Mouse (Mus musculus) limb, embryonic 14.5 days (tissue): ENCODE measurements around the gene Actb. TPM values are rescaled to one million over a fixed set of nuclear protein-coding genes. Genes with fewer than 3 reads are reported as not detected.
A peak's percentile ranks its signal among the peaks of the same experiment; 100 is the strongest.

ENCODE experiments used
- ATAC-seq: fragments of 200-750 bp; cut with Nextera tagmentation; 2 replicates; pipeline ENCODE4 v1.8.0; 2017; ENCODE audit warnings: low read depth, moderate number of reproducible peaks, moderate TSS enrichment; ENCODE audit not compliant: low FRiP score
- DNase-seq: peaks from one replicate; pipeline ENCODE4 v3.0.0-alpha.2; 2015; ENCODE audit warnings: low spot score
- H3K27ac ChIP-seq: fragments of 300-500 bp; sonication (generic); replicated peaks from 2 replicates; pipeline ENCODE4 v1.5.1; 2014; ENCODE audit warnings: low read depth, mild to moderate bottlenecking, low read length, moderate library complexity, mixed read lengths
- H3K27me3 ChIP-seq: fragments of 300-500 bp; sonication (generic); 2 replicates; pipeline ENCODE4 v1.6.1; 2014; ENCODE audit warnings: low read length, mixed read lengths; ENCODE audit not compliant: control insufficient read depth, insufficient read depth
- H3K36me3 ChIP-seq: fragments of 300-500 bp; sonication (generic); 2 replicates; pipeline ENCODE4 v1.6.1; 2014; ENCODE audit warnings: mild to moderate bottlenecking, low read length, moderate library complexity, mixed read lengths; ENCODE audit not compliant: control insufficient read depth, insufficient read depth
- H3K4me1 ChIP-seq: fragments of 300-500 bp; sonication (generic); 2 replicates; pipeline ENCODE4 v1.6.1; 2014; ENCODE audit warnings: antibody characterized with exemption, low read length, mixed read lengths; ENCODE audit not compliant: control insufficient read depth, insufficient read depth
- H3K4me2 ChIP-seq: fragments of 300-500 bp; sonication (generic); replicated peaks from 2 replicates; pipeline ENCODE4 v1.6.1; 2014; ENCODE audit warnings: low read depth, mild to moderate bottlenecking, low read length, moderate library complexity; ENCODE audit not compliant: severe bottlenecking
- H3K4me3 ChIP-seq: fragments of 300-500 bp; sonication (generic); replicated peaks from 2 replicates; pipeline ENCODE4 v1.5.1; 2014; ENCODE audit warnings: low read length
- H3K9ac ChIP-seq: fragments of 300-500 bp; sonication (generic); 2 replicates; pipeline ENCODE4 v1.6.1; 2014; ENCODE audit warnings: mild to moderate bottlenecking, low read depth, low read length, moderate library complexity; ENCODE audit not compliant: severe bottlenecking
- H3K9me3 ChIP-seq: fragments of 300-500 bp; sonication (generic); 2 replicates; pipeline ENCODE4 v1.6.1; 2016; ENCODE audit warnings: low read length; ENCODE audit not compliant: control insufficient read depth
- POLR2A ChIP-seq: fragments of 200-500 bp; IDR thresholded peaks from 2 replicates; pipeline ENCODE4 v1.8.0; 2012; ENCODE audit warnings: inconsistent platforms, mild to moderate bottlenecking, moderate library complexity, borderline replicate concordance; ENCODE audit not compliant: insufficient read depth, insufficient read length; ENCODE audit errors: extremely low read depth
- WGBS: fragments of 180-500 bp; shearing (Covaris S2); extraction: QIAGEN DNeasy Blood & Tissue Kit; methylation state at CpG from one replicate; pipeline ENCODE4 v1.1.7; 2014; 5-methylcytosine and 5-hydroxymethylcytosine counted together
- polyA plus RNA-seq, 2 experiments: library from polyadenylated mRNA; depleted of rRNA in 1 of 2; stranded (reverse) in 1 of 2; unstranded in 1 of 2; fragments of >200 nt; fragmentation: Nextera tagmentation in 1 of 2; extraction: Ambion mirVana in 1 of 2; gene quantifications; 2 replicates each; pipeline versions ENCODE4 v1.2.1 to v1.2.3; 2012 to 2014

The Actb gene
- polyA plus RNA-seq, 2 experiments, result 2,733 to 14,101 TPM

DNA sequence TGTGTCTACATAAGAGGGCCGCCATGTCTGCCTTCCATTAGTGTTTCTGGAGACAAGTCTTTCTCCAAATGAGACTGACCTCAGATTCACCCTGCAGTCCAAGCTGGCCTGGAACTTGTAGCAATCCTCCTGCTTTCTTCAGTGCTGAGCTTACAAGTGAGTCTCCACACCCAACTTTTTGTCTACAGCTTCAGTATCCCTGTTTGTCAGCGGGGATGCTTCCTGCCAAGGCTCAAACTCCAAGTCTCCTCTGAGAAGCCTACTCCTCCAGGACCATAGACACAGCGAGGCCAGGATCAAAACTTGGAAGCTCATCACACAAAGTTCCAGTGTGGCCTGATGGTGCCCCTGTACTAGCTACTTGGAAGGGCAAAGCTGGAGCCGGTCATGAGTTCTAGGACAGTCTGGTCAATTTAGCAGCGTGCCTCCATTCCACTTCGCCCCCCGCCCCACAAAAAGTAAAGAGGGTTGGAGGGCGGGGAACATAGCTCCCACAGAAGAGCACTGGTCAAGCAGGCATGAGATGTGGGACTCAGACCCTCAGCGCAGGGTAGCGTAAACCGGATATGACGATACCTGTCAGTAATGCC lies 20.9 kb upstream of the Actb start:
- no peak for DNase-seq
- no peak overlapping the region for H3K4me3 ChIP-seq
- no peaks in the 10 kb centered on the region for H3K36me3 ChIP-seq
- no peak for ATAC-seq
- no peak overlapping the region for H3K27ac ChIP-seq
- H3K4me1 ChIP-seq, result peaks cover 6% of the 10 kb centered on the region; the same call in 1 of the 2 replicates
- WGBS, result 95% methylated on average over 12 of the region's 12 CpGs
- no peak for TF ChIP-seq POLR2A
- H3K4me2 ChIP-seq, result no peak overlapping the region
- no peaks in the 10 kb centered on the region for H3K27me3 ChIP-seq
- no peaks in the 10 kb centered on the region for H3K9me3 ChIP-seq
- no peak overlapping the region for H3K9ac ChIP-seq

GRCm38 (mm10) chr5:142926940-142927228 lies 20.3 kb upstream of the Actb start:
- no peak for DNase-seq
- WGBS, result 41% methylated on average over 3 of the region's 3 CpGs
- Histone ChIP-seq H3K36me3 (no peaks in the 10 kb centered on the region), H3K27ac (no peak overlapping the region), H3K9me3 (no peaks in the 10 kb centered on the region), H3K4me1 (peaks cover 6% of the 10 kb centered on the region; the same call in 1 of the 2 replicates), H3K27me3 (no peaks in the 10 kb centered on the region), H3K4me2 (no peak overlapping the region), H3K4me3 (no peak overlapping the region), H3K9ac (no peak overlapping the region)
- TF ChIP-seq POLR2A, result no peak
- ATAC-seq, result no peak

DNA sequence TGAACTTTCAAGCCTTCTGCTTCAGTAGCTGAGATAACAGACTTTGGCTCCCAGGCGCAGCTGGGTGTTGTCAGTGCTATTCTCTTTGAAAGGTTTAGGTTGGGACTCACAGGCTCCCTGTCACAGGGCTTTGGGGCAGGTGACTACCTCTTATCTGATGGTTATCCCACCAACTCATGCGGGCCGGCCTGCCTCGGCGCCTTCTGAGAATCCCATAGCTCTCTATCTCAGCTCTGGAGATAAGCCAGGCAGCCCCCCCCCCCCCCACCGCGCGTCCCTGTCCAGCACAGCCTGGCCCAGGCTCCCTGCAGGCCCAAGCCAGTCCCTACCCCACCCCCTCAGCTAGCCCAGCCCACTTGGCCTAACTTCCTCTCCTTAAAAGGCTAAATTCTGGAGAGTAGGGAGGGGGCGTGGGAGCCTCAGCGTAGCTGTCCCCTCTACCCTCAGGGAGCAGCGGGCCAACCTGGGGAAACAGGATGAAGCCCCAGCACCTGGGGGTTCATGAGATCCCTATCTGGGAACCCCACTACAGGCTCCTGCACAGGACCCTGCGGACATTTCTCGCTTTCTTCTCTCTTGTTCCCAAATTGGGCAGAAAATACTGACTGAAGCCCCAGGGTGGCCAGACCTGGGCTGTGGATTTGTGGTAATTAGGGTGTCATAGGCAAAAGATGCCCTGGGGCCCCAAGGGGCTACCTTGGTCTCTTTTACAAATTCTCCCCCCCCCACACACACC lies 19.8 kb upstream of the Actb start:
- Histone ChIP-seq H3K27ac (no peak overlapping the region), H3K9me3 (no peaks in the 10 kb centered on the region), H3K4me3 (no peak overlapping the region), H3K27me3 (no peaks in the 10 kb centered on the region), H3K36me3 (no peaks in the 10 kb centered on the region), H3K9ac (no peak overlapping the region), H3K4me2 (peak overlapping the region; percentile 13; the same call in 1 of the 2 replicates), H3K4me1 (peaks cover 6% of the 10 kb centered on the region; the same call in 1 of the 2 replicates)
- TF ChIP-seq POLR2A, result no peak
- ATAC-seq (no peak), DNase-seq (peak; percentile 51)
- WGBS, result 14% methylated on average over 13 of the region's 13 CpGs

GRCm38 (mm10) chr5:142924336-142924959 lies 17.9 kb upstream of the Actb start:
- no peaks in the 10 kb centered on the region for H3K9me3 ChIP-seq
- DNase-seq, result no peak
- H3K4me1 ChIP-seq, result peaks cover 6% of the 10 kb centered on the region; the same call in 1 of the 2 replicates
- H3K27me3 ChIP-seq, result no peaks in the 10 kb centered on the region
- no peak for TF ChIP-seq POLR2A
- 85% methylated on average over 11 of the region's 12 CpGs for WGBS
- H3K36me3 ChIP-seq, result no peaks in the 10 kb centered on the region
- no peak overlapping the region for H3K4me2 ChIP-seq
- H3K9ac ChIP-seq, result no peak overlapping the region
- no peak for ATAC-seq
- no peak overlapping the region for H3K4me3 ChIP-seq
- H3K27ac ChIP-seq, result no peak overlapping the region

GRCm38 (mm10) chr5:142923781-142924180 lies 17.2 kb upstream of the Actb start:
- Histone ChIP-seq H3K36me3 (no peaks in the 10 kb centered on the region), H3K9ac (no peak overlapping the region), H3K9me3 (no peaks in the 10 kb centered on the region), H3K27me3 (no peaks in the 10 kb centered on the region), H3K4me1 (peaks cover 5% of the 10 kb centered on the region; the same call in 1 of the 2 replicates), H3K27ac (no peak overlapping the region), H3K4me2 (no peak overlapping the region), H3K4me3 (no peak overlapping the region)
- 90% methylated on average over 2 of the region's 3 CpGs for WGBS
- DNase-seq (no peak), ATAC-seq (no peak)
- no peak for TF ChIP-seq POLR2A
